Mouse (Mus musculus): Measurements from ENCODE around the gene Phlda1. TPM values are rescaled to one million over a fixed set of nuclear protein-coding genes. Genes with fewer than 3 reads are reported as not detected.

Gene Phlda1
- polyA plus RNA-seq, 1 experiment from 2014 or later, result 25.3 TPM

DNA sequence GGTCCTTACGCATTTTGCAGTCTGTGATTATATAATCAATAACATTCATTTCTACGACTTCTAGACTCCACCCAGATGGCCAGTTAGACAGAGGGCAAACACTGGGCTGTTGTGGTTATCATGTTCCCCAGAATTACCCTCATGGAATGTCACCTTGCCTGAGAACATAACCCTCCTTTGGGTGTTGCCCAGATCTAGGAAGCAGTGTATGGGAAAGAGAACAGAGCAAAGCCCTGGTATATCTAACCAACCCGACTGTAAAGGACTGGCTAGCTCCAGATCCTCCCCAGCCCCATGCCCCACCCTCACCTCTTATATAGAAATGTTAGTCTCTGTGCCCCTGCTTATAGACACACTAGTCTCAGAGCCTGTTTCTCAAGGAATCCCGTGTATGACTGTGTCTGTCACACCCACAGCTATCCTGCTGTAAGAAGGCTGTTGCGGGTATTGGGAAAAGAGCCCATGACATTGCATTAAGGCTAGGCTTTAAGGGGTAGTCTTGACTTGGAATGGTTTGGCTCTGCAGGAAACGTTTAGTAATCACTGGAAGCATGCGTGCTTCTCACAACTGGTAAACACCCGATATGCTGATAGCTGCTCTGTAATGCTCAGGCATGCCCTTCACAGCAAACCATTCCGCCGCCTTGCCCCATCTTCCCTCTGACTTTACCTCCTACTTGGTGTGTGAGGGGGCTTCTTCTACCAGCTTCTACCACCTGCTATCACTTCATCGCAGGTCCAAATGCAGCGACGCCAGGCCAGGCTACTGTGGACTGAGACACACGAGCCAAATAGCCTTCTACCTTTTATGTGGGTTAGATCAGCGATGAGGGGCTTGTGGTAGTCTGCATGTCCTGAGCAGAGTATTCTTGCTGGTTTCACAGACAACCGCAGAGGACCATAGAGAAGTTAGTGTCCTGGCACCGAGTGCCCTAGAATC is 9.3 kb downstream of the Phlda1 start:
- 73% methylated on average over 17 of the region's 17 CpGs for WGBS
- TF ChIP-seq CTCF (IDR thresholded peaks at IDR 0.05; ENCODE audit: low read depth), result no peak

DNA sequence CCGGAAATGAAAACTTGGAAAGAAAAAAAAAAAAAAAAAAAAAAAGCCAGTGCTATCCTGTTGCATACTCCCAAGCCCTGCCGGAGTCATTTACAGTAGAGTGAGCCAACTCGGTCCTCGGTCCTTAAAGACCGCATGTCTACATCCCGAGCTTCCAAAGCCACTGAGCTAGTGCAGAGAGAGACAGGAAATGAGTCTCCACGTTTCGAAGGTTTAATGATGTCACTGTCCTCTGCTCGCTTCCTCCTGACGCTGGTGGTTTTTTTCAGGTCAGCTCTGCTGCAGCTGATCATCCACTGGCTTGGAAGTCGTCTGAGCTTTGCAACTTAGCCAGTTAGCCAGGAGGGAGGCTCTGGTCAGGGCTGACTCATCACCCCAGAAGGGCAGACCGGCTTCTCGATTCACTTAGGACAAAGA is 10.1 kb downstream of the Phlda1 start:
- H3K27me3 ChIP-seq (ENCODE audit: insufficient read depth, low read length), result no peaks in the 10 kb centered on the region
- ATAC-seq (replicated peaks; ENCODE audit: low FRiP score, low read depth), result peak; percentile 71
- peaks cover 11% of the 10 kb centered on the region for H3K4me1 ChIP-seq (replicated peaks; ENCODE audit: insufficient read depth, low read length)
- H3K36me3 ChIP-seq (ENCODE audit: insufficient read depth, low read length), result no peaks in the 10 kb centered on the region
- no peak overlapping the region for H3K27ac ChIP-seq
- peak overlapping the region; percentile 10; the same call in 1 of the 2 replicates for H3K9ac ChIP-seq (ENCODE audit: low read depth, low read length)
- no peak for TF ChIP-seq CTCF (IDR thresholded peaks at IDR 0.05; ENCODE audit: low read depth)
- peak; percentile 85 for DNase-seq (ENCODE audit: low spot score)
- H3K9me3 ChIP-seq (replicated peaks; ENCODE audit: low read length), result no peaks in the 10 kb centered on the region
- H3K4me2 ChIP-seq (ENCODE audit: low read length), result peak overlapping the region; percentile 38
- WGBS, result 7% methylated on average over 13 of the region's 13 CpGs
- H3K4me3 ChIP-seq (replicated peaks; ENCODE audit: low read depth, low read length), result no peak overlapping the region

More for the DNA sequence above, 9.3 kb downstream of the Phlda1 start:
- H3K4me2 ChIP-seq (ENCODE audit: low read length), result no peak overlapping the region
- H3K4me3 ChIP-seq (replicated peaks; ENCODE audit: low read depth, low read length), result no peak overlapping the region
- no peak for ATAC-seq (replicated peaks; ENCODE audit: low FRiP score, low read depth)
- no peak overlapping the region for H3K27ac ChIP-seq
- H3K36me3 ChIP-seq (ENCODE audit: insufficient read depth, low read length), result no peaks in the 10 kb centered on the region
- no peak overlapping the region for H3K9ac ChIP-seq (ENCODE audit: low read depth, low read length)
- peaks cover 14% of the 10 kb centered on the region for H3K4me1 ChIP-seq (replicated peaks; ENCODE audit: insufficient read depth, low read length)
- no peaks in the 10 kb centered on the region for H3K9me3 ChIP-seq (replicated peaks; ENCODE audit: low read length)
- H3K27me3 ChIP-seq (ENCODE audit: insufficient read depth, low read length), result no peaks in the 10 kb centered on the region
- no peak for DNase-seq (ENCODE audit: low spot score)

DNA sequence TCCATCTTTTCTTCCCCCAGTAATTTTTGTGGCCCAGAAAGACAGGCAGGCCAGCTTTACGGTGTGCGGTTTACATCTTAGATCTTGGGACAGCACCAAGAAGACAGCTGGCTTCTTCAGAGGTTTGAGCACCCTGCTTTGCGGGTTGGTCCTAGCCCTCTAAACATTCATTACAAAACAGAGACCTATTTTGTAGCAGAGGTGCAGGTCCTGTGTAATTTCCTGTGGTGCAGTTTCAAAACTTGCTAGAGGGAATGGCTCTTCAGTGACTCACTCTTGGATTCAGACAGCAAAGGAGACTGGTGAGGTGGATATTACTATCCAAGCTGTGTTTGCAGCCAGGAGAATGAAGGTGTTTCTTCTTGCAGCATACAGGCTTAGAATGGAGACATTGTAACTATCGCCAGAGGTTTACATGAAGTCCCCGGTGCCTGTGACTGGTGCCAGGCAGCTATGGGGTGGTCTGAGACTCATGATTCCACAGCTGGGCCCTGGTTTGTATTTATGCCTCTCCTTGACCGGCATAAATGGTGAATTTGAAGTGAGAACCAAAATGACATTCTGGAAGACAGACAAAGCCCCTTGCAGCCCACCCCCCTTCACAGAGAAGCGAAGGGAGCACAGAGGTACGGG is 10.8 kb downstream of the Phlda1 start:
- H3K4me1 ChIP-seq (replicated peaks; ENCODE audit: insufficient read depth, low read length), result peaks cover 11% of the 10 kb centered on the region
- no peaks in the 10 kb centered on the region for H3K9me3 ChIP-seq (replicated peaks; ENCODE audit: low read length)
- no peak for TF ChIP-seq CTCF (IDR thresholded peaks at IDR 0.05; ENCODE audit: low read depth)
- H3K27ac ChIP-seq, result no peak overlapping the region
- no peaks in the 10 kb centered on the region for H3K36me3 ChIP-seq (ENCODE audit: insufficient read depth, low read length)
- 79% methylated on average over 8 of the region's 8 CpGs for WGBS
- H3K4me3 ChIP-seq (replicated peaks; ENCODE audit: low read depth, low read length), result no peak overlapping the region
- ATAC-seq (replicated peaks; ENCODE audit: low FRiP score, low read depth) (no peak), DNase-seq (ENCODE audit: low spot score) (no peak)
- no peaks in the 10 kb centered on the region for H3K27me3 ChIP-seq (ENCODE audit: insufficient read depth, low read length)
- H3K4me2 ChIP-seq (ENCODE audit: low read length), result no peak overlapping the region
- H3K9ac ChIP-seq (ENCODE audit: low read depth, low read length), result no peak overlapping the region

DNA sequence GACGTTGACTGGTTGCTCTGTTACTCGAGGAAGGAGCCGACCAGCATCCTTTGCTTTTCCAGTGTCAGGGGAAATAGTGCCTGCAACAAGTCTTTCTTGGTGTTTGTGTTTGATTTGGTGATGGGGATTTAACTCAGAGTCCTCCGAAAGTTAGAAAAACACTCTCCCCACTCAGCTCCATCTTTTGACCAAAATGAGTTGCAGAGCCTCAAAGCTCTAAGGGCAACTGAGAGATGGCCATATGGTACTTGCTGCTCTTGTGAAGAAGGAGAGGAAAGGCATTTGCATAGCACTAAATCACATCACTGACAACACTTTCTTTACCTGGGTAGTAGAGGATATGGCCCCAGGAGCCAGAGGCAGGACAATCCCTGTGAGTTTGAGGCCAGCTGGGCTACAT is 12.3 kb downstream of the Phlda1 start:
- no peaks in the 10 kb centered on the region for H3K27me3 ChIP-seq (ENCODE audit: insufficient read depth, low read length)
- no peak for TF ChIP-seq CTCF (IDR thresholded peaks at IDR 0.05; ENCODE audit: low read depth)
- H3K4me3 ChIP-seq (replicated peaks; ENCODE audit: low read depth, low read length), result no peak overlapping the region
- no peak overlapping the region for H3K4me2 ChIP-seq (ENCODE audit: low read length)
- WGBS, result 55% methylated on average over 4 of the region's 4 CpGs
- H3K27ac ChIP-seq, result no peak overlapping the region
- H3K9me3 ChIP-seq (replicated peaks; ENCODE audit: low read length), result no peaks in the 10 kb centered on the region
- DNase-seq (ENCODE audit: low spot score) (no peak), ATAC-seq (replicated peaks; ENCODE audit: low FRiP score, low read depth) (no peak)
- peaks cover 11% of the 10 kb centered on the region for H3K4me1 ChIP-seq (replicated peaks; ENCODE audit: insufficient read depth, low read length)
- no peaks in the 10 kb centered on the region for H3K36me3 ChIP-seq (ENCODE audit: insufficient read depth, low read length)
- no peak overlapping the region for H3K9ac ChIP-seq (ENCODE audit: low read depth, low read length)

DNA sequence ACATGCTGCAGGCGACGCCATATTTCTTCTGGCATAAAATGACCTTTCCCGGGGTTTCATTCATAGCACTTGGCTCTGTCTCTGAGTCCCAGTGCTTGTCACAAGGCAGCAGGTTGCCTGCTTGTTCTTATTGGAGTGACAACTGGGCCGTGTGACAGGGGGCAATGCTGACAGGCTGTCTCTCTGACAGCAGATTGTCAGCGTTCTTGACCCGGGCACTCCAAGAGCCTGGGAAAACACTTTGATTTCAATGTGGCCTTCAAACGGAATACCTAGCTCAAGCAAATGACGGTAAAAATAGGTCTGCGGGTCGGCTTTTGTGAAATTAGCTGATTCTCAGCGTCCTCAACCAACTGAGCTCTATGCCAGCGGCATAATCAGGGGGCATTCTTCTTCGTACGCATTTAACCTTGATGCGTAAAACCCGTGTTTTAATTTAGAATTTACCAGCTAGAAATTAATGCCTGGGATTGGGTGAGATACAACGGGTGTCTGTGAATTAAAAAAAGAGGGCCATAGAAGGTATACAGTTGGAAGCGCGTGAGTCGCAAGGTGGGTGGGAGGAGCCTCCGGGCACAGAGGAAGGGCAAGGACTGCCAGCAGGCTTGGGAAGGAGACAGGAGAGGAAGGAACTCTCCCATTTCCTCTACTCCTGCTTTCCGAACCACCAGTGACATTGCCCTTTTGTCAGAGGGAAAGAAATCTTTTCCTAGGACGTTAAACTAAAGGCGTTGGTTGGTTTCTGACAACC is 13.7 kb downstream of the Phlda1 start:
- H3K4me3 ChIP-seq (replicated peaks; ENCODE audit: low read depth, low read length), result no peak overlapping the region
- H3K9me3 ChIP-seq (replicated peaks; ENCODE audit: low read length), result no peaks in the 10 kb centered on the region
- peak overlapping the region; percentile 31; the same call in 1 of the 2 replicates for H3K4me2 ChIP-seq (ENCODE audit: low read length)
- ATAC-seq (replicated peaks; ENCODE audit: low FRiP score, low read depth) (no peak), DNase-seq (ENCODE audit: low spot score) (no peak)
- H3K4me1 ChIP-seq (replicated peaks; ENCODE audit: insufficient read depth, low read length), result peaks cover 11% of the 10 kb centered on the region
- no peak overlapping the region for H3K27ac ChIP-seq
- H3K36me3 ChIP-seq (ENCODE audit: insufficient read depth, low read length), result no peaks in the 10 kb centered on the region
- TF ChIP-seq CTCF (IDR thresholded peaks at IDR 0.05; ENCODE audit: low read depth), result no peak
- no peak overlapping the region for H3K9ac ChIP-seq (ENCODE audit: low read depth, low read length)
- WGBS, result 65% methylated on average over 24 of the region's 24 CpGs
- H3K27me3 ChIP-seq (ENCODE audit: insufficient read depth, low read length), result no peaks in the 10 kb centered on the region

DNA sequence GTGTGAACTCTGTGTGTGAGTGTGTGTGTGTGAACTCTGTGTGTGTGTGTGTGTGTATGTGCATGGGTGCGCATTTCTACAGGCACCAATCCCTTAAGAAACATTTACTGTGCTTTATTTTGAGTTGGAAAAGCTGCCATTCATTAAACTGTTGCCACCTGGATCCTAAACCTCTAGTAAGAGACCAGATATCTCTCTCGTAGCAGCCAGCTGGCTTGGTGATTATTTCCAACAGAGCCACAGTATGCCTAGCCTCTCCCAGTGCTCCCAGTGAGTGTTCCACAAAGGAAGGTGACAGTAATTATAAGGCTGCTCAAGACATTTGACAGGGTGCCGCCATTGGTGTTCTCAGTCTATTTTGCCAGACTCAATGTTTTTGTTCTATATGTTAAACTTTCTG is 14.5 kb downstream of the Phlda1 start:
- no peak for TF ChIP-seq CTCF (IDR thresholded peaks at IDR 0.05; ENCODE audit: low read depth)

More for the DNA sequence above, 14.5 kb downstream of the Phlda1 start:
- ATAC-seq (replicated peaks; ENCODE audit: low FRiP score, low read depth) (no peak), DNase-seq (ENCODE audit: low spot score) (no peak)
- Histone ChIP-seq H3K9me3 (replicated peaks; ENCODE audit: low read length) (no peaks in the 10 kb centered on the region), H3K27ac (no peak overlapping the region), H3K4me3 (replicated peaks; ENCODE audit: low read depth, low read length) (no peak overlapping the region), H3K9ac (ENCODE audit: low read depth, low read length) (no peak overlapping the region), H3K4me2 (ENCODE audit: low read length) (no peak overlapping the region), H3K36me3 (ENCODE audit: insufficient read depth, low read length) (no peaks in the 10 kb centered on the region), H3K4me1 (replicated peaks; ENCODE audit: insufficient read depth, low read length) (peaks cover 9% of the 10 kb centered on the region), H3K27me3 (ENCODE audit: insufficient read depth, low read length) (no peaks in the 10 kb centered on the region)
- 77% methylated on average over 3 of the region's 3 CpGs for WGBS
